Mouse (Mus musculus) heart, adult 11 months (tissue): ENCODE data around the gene Hist2h2be.
"Not testable (repeated sequence)": the region's sequence is repeated elsewhere in the genome, so short reads cannot be mapped to it uniquely, and the experiment has no call there.

Experiments
- DNase-seq: peaks from one replicate; pipeline ENCODE4 v3.0.0; 2022

Hist2h2be gene

GRCm38 (mm10) chr3:96262979-96263550 lies 42.1 kb downstream of the Hist2h2be start, which contains the start of gene Hist2h4:
Gene Hist2h4, minus strand, starts transcription at chr3:96263311.
- peak; percentile 100 for DNase-seq

- DNase-seq, result peak; percentile 96
Observed at GRCm38 (mm10) chr3:96263558-96264403, 42.9 kb downstream of the Hist2h2be start.

DNA sequence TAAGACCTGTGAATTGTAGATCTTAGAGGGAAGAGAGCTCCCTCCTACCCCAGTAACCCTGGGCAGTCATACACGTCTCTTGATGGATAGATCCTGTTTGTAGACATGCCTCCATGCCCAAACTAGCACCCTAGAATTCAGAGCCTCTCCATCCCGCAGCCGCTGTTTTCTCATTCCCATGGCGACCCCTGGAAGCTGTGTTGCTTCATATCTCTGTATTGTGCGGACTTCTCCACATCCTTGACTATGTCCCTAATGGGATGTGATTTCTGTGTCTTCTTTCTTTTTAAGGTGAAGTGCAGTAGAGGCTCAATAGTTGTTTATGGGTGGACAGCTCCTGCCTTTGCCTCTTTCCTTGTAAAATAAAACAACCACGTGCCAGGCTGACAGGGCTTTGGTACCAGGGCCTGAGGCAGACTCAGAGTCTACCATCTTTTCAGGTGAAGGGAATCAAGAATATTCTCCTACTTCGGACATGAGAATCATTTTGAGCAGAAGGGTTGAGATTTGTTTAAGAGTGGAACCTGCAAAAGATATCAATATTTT lies 43.6 kb downstream of the Hist2h2be start:
- peak; percentile 93 for DNase-seq

GRCm38 (mm10) chr3:96266132-96266710 lies 45.3 kb downstream of the Hist2h2be start:
- no peak for DNase-seq

GRCm38 (mm10) chr3:96267541-96267940 lies 46.6 kb downstream of the Hist2h2be start:
- peak; percentile 87 for DNase-seq

GRCm38 (mm10) chr3:96268051-96268775 lies 47.3 kb downstream of the Hist2h2be start, which contains the start of gene Hist2h3b:
Gene Hist2h3b, plus strand, starts transcription at chr3:96268654.
- peak; percentile 99 for DNase-seq

DNA sequence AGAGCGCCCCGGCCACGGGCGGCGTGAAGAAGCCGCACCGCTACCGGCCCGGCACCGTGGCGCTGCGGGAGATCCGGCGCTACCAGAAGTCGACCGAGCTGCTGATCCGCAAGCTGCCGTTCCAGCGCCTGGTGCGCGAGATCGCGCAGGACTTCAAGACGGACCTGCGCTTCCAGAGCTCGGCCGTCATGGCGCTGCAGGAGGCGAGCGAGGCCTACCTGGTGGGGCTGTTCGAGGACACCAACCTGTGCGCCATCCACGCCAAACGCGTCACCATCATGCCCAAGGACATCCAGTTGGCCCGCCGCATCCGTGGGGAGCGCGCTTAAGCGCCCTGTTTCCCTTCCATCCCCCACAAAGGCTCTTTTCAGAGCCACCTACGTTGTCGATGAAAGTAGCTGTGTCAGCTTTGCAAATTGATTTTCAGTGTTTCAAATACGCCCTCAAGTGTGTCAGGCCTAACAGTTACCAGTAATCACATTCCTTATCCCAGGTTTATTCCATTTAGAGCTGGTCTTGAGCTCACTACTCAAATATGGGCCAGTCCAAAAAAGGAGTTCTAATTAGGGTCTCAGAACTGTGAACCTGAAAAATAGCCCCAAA lies 48.0 kb downstream of the Hist2h2be start:
- not testable (repeated sequence) for DNase-seq

GRCm38 (mm10) chr3:96269511-96270474 lies 48.9 kb downstream of the Hist2h2be start, which contains the start of gene Hist2h2bb:
Gene Hist2h2bb, plus strand, starts transcription at chr3:96269752.
- peak; percentile 100 for DNase-seq
